Mouse (Mus musculus) MEL (cell line): Measurements from ENCODE around the gene Pou4f2. TPM values are rescaled to one million over a fixed set of nuclear protein-coding genes. Genes with fewer than 3 reads are reported as not detected.

Experiments used
- DNase-seq: peaks from one replicate; pipeline ENCODE4 v3.0.0; 2011; ENCODE audit warnings: low read depth, low spot score
- H3K27ac ChIP-seq: 2 replicates; pipeline ENCODE4 v1.5.1; 2012; ENCODE audit warnings: low read depth, mild to moderate bottlenecking, control low read depth, low read length, moderate library complexity; ENCODE audit not compliant: control insufficient read depth
- H3K27me3 ChIP-seq, 2 experiments: fragments of 150-350 bp in 1 of 2; sonication (generic) in 1 of 2; 2 replicates each; pipeline ENCODE4 v1.6.1; 2012; ENCODE audit warnings: low read length in 2 of 2, mild to moderate bottlenecking in 2 of 2, improper control_type of control experiment in 1 of 2, moderate library complexity in 1 of 2; ENCODE audit not compliant: insufficient read depth in 2 of 2, control insufficient read depth in 1 of 2
- H3K36me3 ChIP-seq, 2 experiments: 2 replicates each; pipeline ENCODE4 v1.6.1; 2012 to 2014; ENCODE audit warnings: low read length in 2 of 2, improper control_type of control experiment in 1 of 2, inconsistent platforms in 1 of 2, mild to moderate bottlenecking in 1 of 2; ENCODE audit not compliant: insufficient read depth in 2 of 2, control insufficient read depth in 1 of 2
- H3K4me1 ChIP-seq, 2 experiments: fragments of 150-350 bp in 1 of 2; sonication (generic) in 1 of 2; 2 replicates each; pipeline ENCODE4 v1.6.1; 2012; ENCODE audit warnings: low read length in 2 of 2, improper control_type of control experiment in 1 of 2, mild to moderate bottlenecking in 1 of 2; ENCODE audit not compliant: insufficient read depth in 2 of 2, control insufficient read depth in 1 of 2
- H3K4me3 ChIP-seq, 2 experiments: fragments of 150-350 bp in 1 of 2; sonication (generic) in 1 of 2; 2 replicates each; pipeline ENCODE4 v1.5.1; 2012; ENCODE audit warnings: low read depth in 2 of 2, low read length in 2 of 2, mild to moderate bottlenecking in 2 of 2, moderate library complexity in 2 of 2, control low read depth in 1 of 2, improper control_type of control experiment in 1 of 2; ENCODE audit not compliant: control insufficient read depth in 1 of 2, insufficient read depth in 1 of 2
- H3K79me2 ChIP-seq: 2 replicates; pipeline ENCODE4 v1.6.1; 2012; ENCODE audit warnings: mild to moderate bottlenecking, low read length, moderate library complexity; ENCODE audit not compliant: control insufficient read depth, poor library complexity, insufficient read depth
- H3K9ac ChIP-seq: 2 replicates; pipeline ENCODE4 v1.6.1; 2012; ENCODE audit warnings: low read depth, mild to moderate bottlenecking, control low read depth, low read length, moderate library complexity; ENCODE audit not compliant: control insufficient read depth, poor library complexity, severe bottlenecking
- H3K9me3 ChIP-seq: fragments of 150-350 bp; sonication (generic); replicated peaks from 2 replicates; pipeline ENCODE4 v1.6.1; 2012; ENCODE audit warnings: mild to moderate bottlenecking, low read length, improper control_type of control experiment, moderate library complexity; ENCODE audit not compliant: insufficient read depth
- BHLHE40 ChIP-seq: IDR thresholded peaks from 2 replicates; pipeline ENCODE4 v1.6.1; 2012; ENCODE audit warnings: low read depth, mild to moderate bottlenecking, inconsistent platforms, low read length, improper control_type of control experiment, borderline replicate concordance
- CTCF ChIP-seq, 3 experiments: IDR thresholded peaks in 2 of 3; conservative IDR thresholded peaks in 1 of 3; 2 replicates each; pipeline ENCODE4 v1.5.1; 2011 to 2012; ENCODE audit warnings: low read length in 3 of 3, low read depth in 2 of 3, mild to moderate bottlenecking in 2 of 3, improper control_type of control experiment in 1 of 3, inconsistent platforms in 1 of 3, mixed read lengths in 1 of 3, moderate library complexity in 1 of 3; ENCODE audit not compliant: control insufficient read depth in 1 of 3, insufficient read depth in 1 of 3, poor library complexity in 1 of 3, severe bottlenecking in 1 of 3
- E2F4 ChIP-seq: IDR thresholded peaks from 2 replicates; pipeline ENCODE4 v1.6.1; 2011; ENCODE audit warnings: low read depth, low read length, improper control_type of control experiment, borderline replicate concordance
- EP300 ChIP-seq, 2 experiments: IDR thresholded peaks; 2 replicates each; pipeline ENCODE4 v1.6.1; 2011; ENCODE audit warnings: improper control_type of control experiment in 2 of 2, low read length in 2 of 2, low read depth in 1 of 2, mild to moderate bottlenecking in 1 of 2
- ETS1 ChIP-seq: IDR thresholded peaks from 2 replicates; pipeline ENCODE4 v1.6.1; 2012; ENCODE audit warnings: low read depth, mild to moderate bottlenecking, inconsistent platforms, low read length, improper control_type of control experiment, moderate library complexity
- MAZ ChIP-seq: IDR thresholded peaks from 2 replicates; pipeline ENCODE4 v1.6.1; 2012; ENCODE audit warnings: low read depth, mild to moderate bottlenecking, inconsistent platforms, low read length, improper control_type of control experiment
- MEF2A ChIP-seq: IDR thresholded peaks from 2 replicates; pipeline ENCODE4 v1.6.1; 2014; ENCODE audit warnings: low read depth, mild to moderate bottlenecking, inconsistent platforms, low read length, improper control_type of control experiment; ENCODE audit not compliant: poor library complexity, insufficient replicate concordance, severe bottlenecking; ENCODE audit errors: extremely low read depth
- MXI1 ChIP-seq: IDR thresholded peaks from 2 replicates; pipeline ENCODE4 v1.6.1; 2011; ENCODE audit warnings: mild to moderate bottlenecking, low read depth, low read length, improper control_type of control experiment
- MYB ChIP-seq: IDR thresholded peaks from 2 replicates; pipeline ENCODE4 v1.6.1; 2011; ENCODE audit warnings: mild to moderate bottlenecking, low read depth, low read length, improper control_type of control experiment
- POLR2AphosphoS2 ChIP-seq: IDR thresholded peaks from 2 replicates; pipeline ENCODE4 v1.6.1; 2011; ENCODE audit warnings: low read length, improper control_type of control experiment
- SIN3A ChIP-seq: IDR thresholded peaks from 2 replicates; pipeline ENCODE4 v1.6.1; 2012; ENCODE audit warnings: low read length, improper control_type of control experiment, inconsistent platforms
- TAL1 ChIP-seq: IDR thresholded peaks from 2 replicates; pipeline ENCODE4 v1.6.1; 2012; ENCODE audit warnings: mild to moderate bottlenecking, inconsistent platforms, low read length, moderate library complexity, mixed read lengths
- TCF12 ChIP-seq: IDR thresholded peaks from 2 replicates; pipeline ENCODE4 v1.6.1; 2014; ENCODE audit warnings: low read depth, mild to moderate bottlenecking, inconsistent platforms, low read length, improper control_type of control experiment, moderate library complexity
- USF2 ChIP-seq, 2 experiments: IDR thresholded peaks; 2 replicates each; pipeline ENCODE4 v1.6.1; 2011 to 2012; ENCODE audit warnings: improper control_type of control experiment in 2 of 2, low read length in 2 of 2, borderline replicate concordance in 1 of 2, inconsistent platforms in 1 of 2, low read depth in 1 of 2, mild to moderate bottlenecking in 1 of 2; ENCODE audit not compliant: insufficient read depth in 1 of 2
- polyA plus RNA-seq, 2 experiments: library from polyadenylated mRNA; stranded (reverse) in 1 of 2; unstranded in 1 of 2; fragments of >175 nt in 1 of 2; fragments of >200 nt in 1 of 2; gene quantifications; 2 replicates each; pipeline versions ENCODE4 v1.2.1 to v1.2.4; 2012; ENCODE audit warnings: low replicate concordance in 2 of 2, low read depth in 1 of 2; ENCODE audit not compliant: insufficient read length in 2 of 2, insufficient read depth in 1 of 2, missing spikeins in 1 of 2
- total RNA-seq: library from RNA; depleted of rRNA; stranded (reverse); fragments of 300-350 nt; gene quantifications from 2 replicates; pipeline ENCODE4 v1.2.3, GENCODE M21; 2012

Pou4f2 gene
- total and polyA plus RNA-seq, 3 experiments = not detected

GRCm38 (mm10) chr8:78426455-78426854 lies 10.0 kb downstream of the Pou4f2 start:
- Histone ChIP-seq H3K27me3 (no peaks in the 10 kb centered on the region), H3K4me3 (no peak overlapping the region), H3K4me1 (no peaks in the 10 kb centered on the region), H3K9ac (no peak overlapping the region), H3K9me3 (no peaks in the 10 kb centered on the region), H3K36me3 (no peaks in the 10 kb centered on the region), H3K27ac (no peak overlapping the region), H3K79me2 (no peaks in the 10 kb centered on the region)
- TF ChIP-seq BHLHE40 = no peak
- no peak for DNase-seq

GRCm38 (mm10) chr8:78423937-78424336 lies 12.5 kb downstream of the Pou4f2 start:
- Histone ChIP-seq H3K27me3 (no peaks in the 10 kb centered on the region), H3K79me2 (no peaks in the 10 kb centered on the region), H3K9me3 (no peaks in the 10 kb centered on the region), H3K9ac (no peak overlapping the region), H3K27ac (no peak overlapping the region), H3K4me1 (no peaks in the 10 kb centered on the region), H3K4me3 (no peak overlapping the region), H3K36me3 (no peaks in the 10 kb centered on the region)
- TF ChIP-seq MEF2A (no peak), TAL1 (no peak), MAZ (no peak), USF2 (IDR thresholded peaks at IDR 0.05; ENCODE audit: borderline replicate concordance in 1 of 2, insufficient read depth in 1 of 2, low read depth in 1 of 2, low read length in 2 of 2) (no peak), MXI1 (no peak), MYB (no peak), SIN3A (no peak), EP300 (IDR thresholded peaks at IDR 0.05; ENCODE audit: low read depth in 1 of 2, low read length in 2 of 2) (no peak), POLR2AphosphoS2 (no peak), TCF12 (no peak), ETS1 (no peak)
- no peak for DNase-seq

- H3K79me2 ChIP-seq = no peaks in the 10 kb centered on the region
- H3K9me3 ChIP-seq = no peaks in the 10 kb centered on the region
- H3K4me3 ChIP-seq = no peak overlapping the region
- H3K9ac ChIP-seq = no peak overlapping the region
- no peaks in the 10 kb centered on the region for H3K36me3 ChIP-seq
- TF ChIP-seq MXI1 (no peak), MEF2A (no peak), EP300 (IDR thresholded peaks at IDR 0.05; ENCODE audit: low read depth in 1 of 2, low read length in 2 of 2) (no peak), BHLHE40 (no peak), CTCF (IDR thresholded peaks at IDR 0.05 in 2 of 3, conservative IDR thresholded peaks at IDR 0.05 in 1 of 3; ENCODE audit: control insufficient read depth in 1 of 3, insufficient read depth in 1 of 3, low read depth in 2 of 3, low read length in 3 of 3, poor library complexity in 1 of 3, severe bottlenecking in 1 of 3) (no peak), E2F4 (no peak)
- no peak for DNase-seq
- no peaks in the 10 kb centered on the region for H3K27me3 ChIP-seq
- H3K4me1 ChIP-seq = no peaks in the 10 kb centered on the region
- H3K27ac ChIP-seq = no peak overlapping the region
Measured at GRCm38 (mm10) chr8:78420101-78420503, 16.3 kb downstream of the Pou4f2 start.
